Mouse (Mus musculus): ENCODE results near the gene Cacng1.

Cacng1 gene

GRCm38 (mm10) chr11:107662666-107663065 lies 53.7 kb downstream of the Cacng1 start:
- no peak for DNase-seq (ENCODE audit: extremely low read depth, low read depth, low spot score)

GRCm38 (mm10) chr11:107660452-107660851 lies 55.9 kb downstream of the Cacng1 start:
- no peak for DNase-seq (ENCODE audit: extremely low read depth, low read depth, low spot score)

- DNase-seq (ENCODE audit: extremely low read depth, low read depth, low spot score) = no peak
These were observed 59.2 kb downstream of the Cacng1 start for GRCm38 (mm10) chr11:107657117-107657516.

GRCm38 (mm10) chr11:107655538-107655937 lies 60.8 kb downstream of the Cacng1 start:
- DNase-seq (ENCODE audit: extremely low read depth, low read depth, low spot score) = no peak
